Mouse (Mus musculus): ENCODE results near the gene Tfdp2. TPM values are rescaled to one million over a fixed set of nuclear protein-coding genes. Genes with fewer than 3 reads are reported as not detected.
A peak's percentile ranks its signal among the peaks of the same experiment; 100 is the strongest.

The Tfdp2 gene
- total RNA-seq, 2 experiments from 2014 or later = 13.1 to 38.8 TPM

- ATAC-seq (replicated peaks; ENCODE audit: poor library complexity, severe bottlenecking) = peak; percentile 89
Measured at GRCm38 (mm10) chr9:96364141-96364838, 168.2 kb downstream of the Tfdp2 start, which contains the start of gene Atp1b3. Gene Atp1b3, minus strand, starts transcription at chr9:96364442.

DNA sequence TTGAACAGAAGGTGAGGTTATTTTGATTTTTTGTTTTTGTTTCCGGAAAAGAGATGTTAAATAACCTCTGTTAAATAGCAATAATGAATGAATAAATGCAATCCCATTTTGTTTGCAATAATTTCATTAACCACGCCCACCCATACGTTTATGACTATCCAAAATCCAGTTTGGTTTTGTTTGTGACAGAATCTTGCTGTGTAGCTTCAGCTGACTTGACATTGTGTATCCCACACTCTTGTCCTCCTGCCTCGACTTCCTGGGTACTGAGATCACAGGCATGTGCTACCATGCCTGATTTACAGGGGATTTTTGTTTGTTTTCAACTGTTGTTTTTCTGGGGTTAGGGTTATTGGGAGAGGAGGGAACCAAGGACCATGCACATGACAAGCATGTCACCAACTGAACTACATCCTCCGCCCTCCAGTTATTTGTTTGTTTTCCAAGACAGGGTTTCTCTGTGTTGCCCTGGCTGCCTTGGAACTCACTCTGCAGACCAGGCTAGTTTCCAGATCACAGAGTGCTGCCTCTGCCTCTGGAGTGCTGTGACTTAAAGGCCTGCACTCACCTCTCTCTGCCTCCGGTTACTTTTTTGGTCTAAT is 169.3 kb downstream of the Tfdp2 start:
- ATAC-seq (replicated peaks; ENCODE audit: poor library complexity, severe bottlenecking) = no peak

GRCm38 (mm10) chr9:96369654-96370384 is 173.7 kb downstream of the Tfdp2 start:
- ATAC-seq (replicated peaks; ENCODE audit: poor library complexity, severe bottlenecking) = peak; percentile 73

DNA sequence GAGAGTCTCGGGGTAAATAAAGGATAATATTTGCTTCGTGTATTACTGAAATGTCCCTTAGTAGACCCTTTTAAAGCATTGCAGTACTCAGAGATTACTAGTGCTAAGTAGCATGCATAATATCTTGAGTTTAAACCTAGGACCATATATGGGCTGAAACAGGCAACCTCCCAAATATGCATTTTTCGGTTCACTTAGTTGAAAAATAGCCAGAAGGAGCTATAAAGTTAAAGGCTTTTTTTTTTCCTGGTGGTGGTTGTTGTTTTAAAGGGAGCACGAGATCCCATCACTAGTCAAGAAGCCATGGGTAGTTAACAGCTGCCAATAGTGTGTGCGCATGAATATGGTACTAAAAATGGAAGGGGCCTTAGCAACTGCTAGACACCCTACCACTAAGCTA is 175.0 kb downstream of the Tfdp2 start:
- no peak for ATAC-seq (replicated peaks; ENCODE audit: poor library complexity, severe bottlenecking)

Other genes with a start within 250 kb of the Tfdp2 start
- 29.8 and 41.5 TPM in 2 replicates for gene Xrn1, start 241.5 kb upstream of the Tfdp2 start, total RNA-seq (2014; fragmentation: Nextera tagmentation)
- 19.4 and 22.7 TPM in 2 replicates for gene Xrn1, start 241.5 kb upstream of the Tfdp2 start, total RNA-seq (2017)
- gene Gk5, start 76.9 kb upstream of the Tfdp2 start, total RNA-seq (2014; fragmentation: Nextera tagmentation) = 2.4 and 3.0 TPM in 2 replicates
- gene Gk5, start 76.9 kb upstream of the Tfdp2 start, total RNA-seq (2017) = 3.1 and 5.5 TPM in 2 replicates
- 124 and 164 TPM in 2 replicates for gene Atp1b3, start 168.2 kb downstream of the Tfdp2 start, total RNA-seq (2014; fragmentation: Nextera tagmentation)
- gene Atp1b3, start 168.2 kb downstream of the Tfdp2 start, total RNA-seq (2017) = 125 and 147 TPM in 2 replicates

All from granulocyte monocyte progenitor cell, adult 5-6 weeks (primary cell).